Mouse (Mus musculus) ES-Bruce4 (cell line): ENCODE data around the gene Syt16.

Experiments used
- CTCF ChIP-seq: IDR thresholded peaks from one replicate; pipeline ENCODE4 v1.8.1; 2011; ENCODE audit warnings: low read depth, low read length
- EP300 ChIP-seq: IDR thresholded peaks from 2 replicates; pipeline ENCODE4 v1.6.1; 2011; ENCODE audit warnings: low read depth, low read length; ENCODE audit not compliant: insufficient read depth
- POLR2A ChIP-seq: IDR thresholded peaks from one replicate; pipeline ENCODE4 v1.8.1; 2011; ENCODE audit warnings: low read length; ENCODE audit not compliant: insufficient read depth

- TF ChIP-seq CTCF (no peak), POLR2A (no peak), EP300 (no peak)
Measured at GRCm38 (mm10) chr12:74173902-74174301, 176.4 kb downstream of the Syt16 start.
